Mouse (Mus musculus): ENCODE measurements around the gene Krt24.

- no peak for TF ChIP-seq CHD2 (IDR thresholded peaks at IDR 0.05; ENCODE audit: low read length)
- TF ChIP-seq HCFC1 (IDR thresholded peaks at IDR 0.05; ENCODE audit: low read depth, low read length): no peak
- TF ChIP-seq CTCF (IDR thresholded peaks at IDR 0.05 in 2 of 3, conservative IDR thresholded peaks at IDR 0.05 in 1 of 3; ENCODE audit: control insufficient read depth in 1 of 3, insufficient read depth in 1 of 3, low read depth in 2 of 3, low read length in 3 of 3, poor library complexity in 1 of 3, severe bottlenecking in 1 of 3): no peak
- TF ChIP-seq POLR2A (IDR thresholded peaks at IDR 0.05; ENCODE audit: control insufficient read depth in 1 of 2, insufficient read depth in 1 of 2, low read depth in 1 of 2, low read length in 2 of 2, poor library complexity in 1 of 2): no peak
- TF ChIP-seq ZC3H11A (IDR thresholded peaks at IDR 0.05; ENCODE audit: low read depth, low read length): no peak
- no peak for TF ChIP-seq EP300 (IDR thresholded peaks at IDR 0.05; ENCODE audit: low read depth in 1 of 2, low read length in 2 of 2)
Observed at GRCm38 (mm10) chr11:99284833-99285312, at the start of gene Krt24.
